Mouse (Mus musculus): ENCODE measurements around the gene Macrod2.

Gene Macrod2

DNA sequence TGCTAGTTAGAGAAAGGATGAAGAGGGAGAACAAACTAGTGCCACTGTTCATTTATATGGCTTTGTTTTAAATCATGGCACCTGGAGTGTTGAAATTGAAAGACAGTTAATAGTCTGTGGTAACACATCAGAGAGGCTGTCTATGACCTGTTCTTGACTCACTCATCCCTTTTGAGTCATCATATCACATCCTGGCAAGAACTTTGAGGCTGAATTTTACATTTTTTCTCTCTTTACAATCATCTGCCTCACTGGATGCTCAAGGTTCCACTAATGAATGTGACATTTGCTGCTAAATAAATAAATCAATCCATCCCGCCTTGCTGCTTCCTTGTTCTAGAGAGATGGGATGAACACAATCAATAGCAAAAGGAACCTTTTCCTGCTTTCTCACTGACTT, 1068.8 kb downstream of the Macrod2 start:
- DNase-seq (ENCODE audit: low read depth, low spot score), result no peak

DNA sequence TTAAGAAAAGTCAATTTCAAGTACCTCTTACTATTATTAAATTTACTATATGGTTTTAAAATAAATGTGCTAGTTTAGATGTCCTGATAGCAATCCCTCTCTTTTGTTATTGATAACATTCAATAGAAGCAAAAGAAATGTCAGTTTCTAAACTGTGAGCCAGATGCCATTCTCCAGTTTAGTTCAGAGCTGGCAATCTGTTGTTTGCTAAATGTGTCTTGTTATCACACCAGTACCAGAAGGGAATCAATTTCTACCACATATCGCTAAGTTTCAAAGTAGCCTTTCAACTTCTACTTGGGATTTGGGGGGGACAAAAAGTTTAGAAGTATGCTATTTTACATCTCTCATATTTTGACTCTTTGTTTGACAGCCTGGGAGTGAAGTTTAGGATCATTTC, 1077.7 kb downstream of the Macrod2 start:
- no peak for DNase-seq (ENCODE audit: low read depth, low spot score)

DNA sequence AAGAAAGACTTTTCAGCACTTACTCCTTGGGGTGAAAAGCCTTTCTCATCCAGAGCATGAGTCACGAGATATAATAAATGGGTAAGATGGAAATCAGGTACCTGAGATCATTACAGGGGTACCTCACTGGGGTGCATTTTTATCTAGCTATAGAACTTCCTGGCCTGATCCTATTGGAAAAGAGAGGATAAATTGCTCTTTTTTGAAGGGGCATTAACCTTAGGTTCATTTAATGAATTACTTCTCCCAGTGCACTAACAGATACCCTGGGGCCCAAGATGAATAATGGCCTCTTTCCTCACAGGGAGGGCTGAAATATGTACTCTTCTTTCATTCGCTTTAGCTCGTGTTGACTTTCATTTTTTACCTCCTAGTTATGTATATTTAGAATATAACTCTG, 1082.5 kb downstream of the Macrod2 start:
- no peak for DNase-seq (ENCODE audit: low read depth, low spot score)

DNA sequence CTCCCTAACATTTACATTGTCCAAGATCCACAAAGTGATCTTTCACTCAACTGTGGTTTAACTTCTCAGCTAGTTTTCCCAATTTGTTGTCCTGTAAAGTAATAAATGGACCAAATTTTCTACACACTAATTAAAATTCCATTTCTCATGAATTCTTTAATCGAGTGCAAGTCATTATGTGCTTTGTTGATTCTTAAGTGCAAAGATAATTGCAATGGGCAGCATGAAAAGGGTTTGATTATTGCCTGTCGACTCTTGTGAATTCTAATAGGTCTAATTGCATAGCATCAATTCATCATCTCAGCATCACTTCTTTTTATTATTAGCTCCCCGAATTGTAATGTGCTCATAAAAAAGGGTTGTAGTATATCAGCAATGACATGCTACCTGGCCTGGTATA, 1095.4 kb downstream of the Macrod2 start:
- DNase-seq (ENCODE audit: low read depth, low spot score), result no peak

GRCm38 (mm10) chr2:141505451-141505850, 1110.3 kb downstream of the Macrod2 start:
- no peak for DNase-seq (ENCODE audit: low read depth, low spot score)

- DNase-seq (ENCODE audit: low read depth, low spot score), result no peak
These were observed 1113.1 kb downstream of the Macrod2 start for GRCm38 (mm10) chr2:141507929-141508897.

GRCm38 (mm10) chr2:141514976-141515375, 1119.9 kb downstream of the Macrod2 start:
- peak; percentile 1 for DNase-seq (ENCODE audit: low read depth, low spot score)

DNA sequence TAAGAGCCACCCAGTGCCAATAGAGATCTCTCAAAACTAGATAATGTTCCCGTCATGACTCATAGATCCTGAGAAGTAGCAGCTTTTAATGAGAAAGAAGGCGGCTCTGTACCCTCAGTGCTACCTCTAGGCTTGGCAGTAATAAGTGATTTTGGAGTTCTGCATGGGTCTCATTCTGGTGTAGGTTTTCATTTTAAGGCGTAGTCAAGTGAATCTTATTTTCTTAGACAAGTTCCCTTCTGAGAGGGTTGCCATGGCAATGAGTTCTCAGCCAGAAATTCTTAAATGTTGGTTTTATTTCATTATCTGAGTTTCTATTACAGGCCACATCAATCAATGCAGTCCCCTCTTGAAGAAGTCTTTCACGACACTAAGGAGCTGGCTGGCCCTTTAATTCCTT, 1127.0 kb downstream of the Macrod2 start:
- no peak for DNase-seq (ENCODE audit: low read depth, low spot score)

GRCm38 (mm10) chr2:141545877-141546276, 1150.8 kb downstream of the Macrod2 start:
- no peak for DNase-seq (ENCODE audit: low read depth, low spot score)

DNA sequence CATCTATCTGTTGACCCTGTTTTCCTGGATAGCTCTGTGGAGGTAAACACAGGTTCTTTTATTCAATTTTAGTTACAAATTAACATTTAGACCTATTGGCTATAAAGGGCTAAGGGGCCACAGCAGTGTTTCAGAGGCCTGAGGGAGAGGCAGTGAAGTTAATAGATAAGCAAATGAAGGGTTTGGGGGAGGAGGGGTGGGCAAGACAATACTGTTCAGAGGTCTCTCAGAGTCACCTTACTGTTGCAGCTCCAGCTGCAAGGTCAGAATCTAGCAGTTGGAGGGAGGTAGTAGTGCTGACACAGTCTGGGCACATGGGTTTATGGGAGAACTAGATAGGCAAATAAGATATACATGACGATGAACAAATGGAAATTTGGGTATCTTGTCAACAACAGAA, 1156.6 kb downstream of the Macrod2 start:
- no peak for DNase-seq (ENCODE audit: low read depth, low spot score)

DNA sequence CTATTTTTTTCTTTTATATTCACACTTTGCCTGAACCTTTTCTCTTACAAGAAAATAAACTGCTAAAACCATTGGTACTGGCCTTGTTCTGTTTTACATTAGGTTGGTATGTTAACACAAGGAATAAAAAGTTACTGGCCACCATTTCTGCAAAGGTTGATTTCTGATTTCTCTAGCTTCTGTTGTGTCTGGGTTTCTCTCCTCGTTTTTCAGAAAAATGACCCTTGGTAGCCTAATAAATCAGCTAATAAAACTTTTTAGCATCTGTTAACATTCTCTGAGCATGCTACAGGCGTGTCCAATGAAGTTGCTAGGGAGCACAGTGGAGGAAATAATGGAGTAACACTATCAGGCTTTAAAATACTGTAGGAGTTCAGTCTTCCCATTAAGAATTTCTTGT, 1161.6 kb downstream of the Macrod2 start:
- DNase-seq (ENCODE audit: low read depth, low spot score), result peak; percentile 9

DNA sequence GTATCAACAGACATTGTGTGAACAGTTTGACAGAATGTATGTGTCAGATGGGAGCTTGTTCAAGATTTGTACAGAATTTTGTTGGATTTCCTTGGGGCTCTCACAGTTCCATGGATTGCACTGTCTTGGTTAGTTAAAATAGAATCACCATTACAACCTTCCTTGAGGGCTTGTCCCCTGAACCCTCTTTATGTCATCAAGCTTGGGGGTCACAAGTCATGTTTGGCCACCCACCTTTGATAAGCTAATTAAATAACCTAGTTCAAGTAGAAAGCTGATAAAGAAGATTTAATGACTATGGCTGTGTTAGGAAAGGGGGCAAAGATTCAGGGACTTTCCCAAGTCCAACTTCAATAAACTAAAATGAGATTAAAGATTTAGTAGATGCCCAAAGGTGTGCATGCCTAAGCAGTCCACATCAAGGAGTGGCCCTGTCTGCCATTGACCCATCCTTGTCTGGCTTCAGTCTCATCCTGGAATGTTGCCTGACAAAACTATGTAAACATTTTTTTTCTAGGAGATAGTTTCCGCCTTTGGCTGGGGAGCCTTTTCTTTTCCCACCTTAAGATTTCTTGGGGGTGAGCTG, 1163.2 kb downstream of the Macrod2 start:
- DNase-seq (ENCODE audit: low read depth, low spot score), result no peak

DNA sequence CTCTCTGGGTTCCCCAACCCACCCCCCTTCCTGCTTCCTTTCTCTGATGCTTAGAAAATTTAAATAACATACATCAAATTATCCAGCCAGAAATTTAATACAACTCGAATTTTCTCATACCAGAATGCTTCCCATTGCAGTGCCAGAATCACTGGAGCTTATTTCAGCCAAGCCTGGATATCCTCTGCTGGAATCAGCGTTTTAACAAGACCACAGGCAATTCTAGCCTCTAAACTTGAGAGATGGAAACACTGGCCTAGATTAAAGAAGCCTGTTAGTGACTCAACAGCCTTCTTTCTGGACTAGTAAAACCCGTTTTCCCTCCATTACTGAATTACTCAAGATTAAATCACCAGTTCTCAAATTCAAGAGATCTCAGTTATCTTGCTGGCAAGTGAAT, 1170.9 kb downstream of the Macrod2 start:
- DNase-seq (ENCODE audit: low read depth, low spot score), result no peak

GRCm38 (mm10) chr2:141571360-141571759, 1176.3 kb downstream of the Macrod2 start:
- DNase-seq (ENCODE audit: low read depth, low spot score), result peak; percentile 30

DNA sequence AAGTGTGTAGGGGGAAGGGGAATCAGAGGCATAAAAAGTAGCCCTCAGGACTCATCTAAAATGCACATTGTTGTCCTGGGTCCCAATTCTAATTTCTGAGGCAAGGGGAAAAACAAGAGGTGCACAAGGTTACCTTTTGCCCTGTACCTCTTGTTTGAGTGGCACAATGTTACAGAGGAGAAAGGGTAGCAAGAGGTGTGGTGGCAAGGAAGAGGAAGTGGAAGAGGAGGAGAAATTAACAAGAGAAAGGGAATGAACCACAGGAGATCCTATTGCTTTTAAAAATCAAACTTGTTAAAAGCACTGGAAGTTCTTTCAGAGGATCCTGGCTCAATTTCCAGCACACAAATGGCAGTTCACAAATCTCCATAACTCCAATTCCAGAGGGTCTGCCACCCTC, 1183.1 kb downstream of the Macrod2 start:
- DNase-seq (ENCODE audit: low read depth, low spot score), result no peak

DNA sequence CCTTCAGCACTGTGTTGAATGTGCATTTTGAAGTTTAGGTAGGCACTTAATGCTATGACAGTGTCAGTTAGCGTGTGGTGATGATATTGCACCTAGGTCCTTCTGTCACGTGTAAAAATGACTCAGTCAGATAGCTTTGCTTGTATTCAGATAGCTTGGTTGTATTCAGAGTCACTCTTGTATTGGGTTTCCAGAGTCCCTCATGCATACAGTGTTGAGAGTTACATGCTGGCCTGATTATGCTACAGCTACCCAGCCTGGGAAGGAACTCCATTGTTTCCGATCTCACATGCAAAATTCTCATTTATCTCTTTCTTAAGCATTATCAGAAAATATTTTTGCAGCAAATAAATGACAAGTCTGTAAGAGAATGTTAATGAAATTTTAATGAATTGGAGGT, 1187.3 kb downstream of the Macrod2 start:
- no peak for DNase-seq (ENCODE audit: low read depth, low spot score)

- DNase-seq (ENCODE audit: low read depth, low spot score), result peak; percentile 11
These were observed 1187.8 kb downstream of the Macrod2 start for GRCm38 (mm10) chr2:141582933-141583332.

DNA sequence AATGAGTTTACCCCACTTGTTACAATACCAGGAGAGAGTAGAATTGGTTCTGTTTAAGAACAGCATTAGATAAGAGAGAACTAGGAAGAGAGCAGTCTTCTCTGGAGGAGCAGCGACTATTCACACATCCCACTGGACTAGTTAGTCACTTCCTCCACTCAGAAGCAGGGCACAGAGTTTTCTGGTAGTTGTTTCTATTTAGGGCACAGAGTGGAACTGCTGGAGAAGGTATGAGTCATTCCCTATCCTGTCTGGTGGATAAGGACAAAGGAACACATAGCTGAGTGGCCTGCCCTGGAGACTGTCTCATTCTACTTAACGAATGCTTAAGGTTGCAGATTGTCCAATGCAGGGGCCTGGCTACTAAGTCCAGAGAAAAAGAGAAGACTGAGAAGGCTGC, 1192.2 kb downstream of the Macrod2 start:
- DNase-seq (ENCODE audit: low read depth, low spot score), result no peak

GRCm38 (mm10) chr2:141591326-141591725, 1196.2 kb downstream of the Macrod2 start:
- DNase-seq (ENCODE audit: low read depth, low spot score), result no peak

DNA sequence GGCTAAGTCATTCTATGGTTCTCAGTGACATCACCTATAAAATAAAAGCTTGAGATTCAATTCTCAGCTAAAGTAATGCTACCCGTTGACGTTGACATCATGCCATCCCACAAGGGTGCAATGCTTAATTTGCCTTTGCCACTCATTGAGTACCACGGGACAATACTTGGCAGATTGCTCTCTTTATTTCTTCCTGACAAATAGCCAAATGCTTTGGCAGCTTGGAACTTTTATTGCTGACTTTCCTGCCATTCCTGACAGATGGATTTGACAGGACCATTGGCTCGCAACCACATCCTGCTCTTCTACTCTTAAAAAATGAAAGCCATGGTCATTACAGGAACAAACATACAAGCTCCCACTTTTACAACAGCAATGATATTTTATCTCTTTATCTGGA, 1199.7 kb downstream of the Macrod2 start:
- no peak for DNase-seq (ENCODE audit: low read depth, low spot score)

DNA sequence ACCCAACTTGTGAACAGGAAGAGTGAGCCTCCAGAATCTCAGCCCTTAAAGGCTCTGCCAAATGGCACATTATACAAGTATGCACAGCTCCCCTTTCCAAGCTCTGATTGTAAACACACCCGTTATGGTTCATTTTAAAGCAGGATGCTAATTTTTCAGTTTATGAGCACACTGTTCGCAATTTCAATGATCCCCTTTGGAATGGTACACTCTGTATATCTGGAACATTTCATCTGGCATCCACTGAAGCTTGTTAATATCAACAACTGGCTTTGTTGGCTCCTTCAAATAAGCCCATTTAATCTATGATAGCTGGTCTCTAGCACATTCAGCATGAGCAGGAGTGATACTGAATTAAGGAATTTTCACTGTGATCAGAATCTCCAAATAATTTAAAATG, 1222.6 kb downstream of the Macrod2 start:
- DNase-seq (ENCODE audit: low read depth, low spot score), result no peak

DNA sequence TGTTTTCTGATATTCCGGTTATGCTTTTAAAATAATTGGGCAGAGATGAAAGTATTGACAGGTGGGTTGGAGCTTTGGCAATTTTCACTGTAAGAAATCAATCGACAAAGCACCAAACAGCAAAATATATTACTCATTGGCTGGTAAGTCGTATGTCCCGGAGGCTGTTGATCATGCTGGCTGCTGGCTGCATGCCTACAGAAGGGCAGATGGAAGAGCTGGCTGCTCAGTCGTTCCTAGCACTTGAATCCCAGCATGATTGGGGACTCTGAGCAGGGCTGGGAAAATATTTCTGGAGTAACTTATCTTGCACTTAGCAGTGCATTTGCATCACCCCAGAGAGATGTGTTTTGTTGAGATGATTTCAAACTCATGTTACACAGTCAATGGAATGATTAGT, 1223.1 kb downstream of the Macrod2 start:
- DNase-seq (ENCODE audit: low read depth, low spot score), result no peak

- DNase-seq (ENCODE audit: low read depth, low spot score), result no peak
These were observed 1268.9 kb downstream of the Macrod2 start for GRCm38 (mm10) chr2:141664051-141664450.

All from embryo, embryonic 11.5 days (tissue).